35 mouse cellular contexts compared by ENCODE assay signal in the genomic region with DNA sequence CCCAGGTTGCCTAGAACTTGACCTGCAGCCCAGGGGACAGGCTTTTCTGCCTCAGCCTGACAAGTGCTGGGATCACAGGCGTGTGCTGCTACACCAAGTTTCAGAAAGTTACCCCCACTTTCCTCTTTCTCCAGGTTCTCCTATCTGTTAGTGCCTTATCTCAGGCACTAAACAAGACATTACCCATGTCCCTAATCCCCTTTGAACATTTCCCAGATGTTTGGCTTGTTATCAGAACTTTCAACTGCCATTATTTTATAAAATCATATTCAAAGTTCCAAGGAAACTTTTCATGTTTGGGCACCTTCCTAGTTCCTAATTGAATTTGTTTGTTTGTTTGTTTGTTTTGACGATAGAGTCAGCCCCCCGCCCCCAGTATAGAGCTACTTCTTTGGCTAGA.
"Had no signal": no experiment of that assay in that cellular context is flagged by ENCODE, and none has a peak within 500 bp of the region (broad histone marks: within the 10 kb centered on the region; RNA-seq: fewer than 3 reads in every experiment).

No protein-coding gene starts in this region.

- H3K36me3 ChIP-seq: heart, embryonic 10.5 days; heart, embryonic 12.5 days; heart, embryonic 13.5 days; heart, embryonic 15.5 days; hindbrain, embryonic 10.5 days; hindbrain, embryonic 12.5 days; hindbrain, embryonic 13.5 days; hindbrain, embryonic 15.5 days; intestine, embryonic 15.5 days; kidney, embryonic 15.5 days had no signal

- ATAC-seq: hindbrain, embryonic 16.5 days; hindbrain, postnatal 0 days; inflammation-experienced regulatory T-cells, adult 6 months; intestine, embryonic 15.5 days; intestine, embryonic 16.5 days; intestine, postnatal 0 days had no signal

- H3K27me3 ChIP-seq: hindbrain, embryonic 15.5 days; intestine, embryonic 15.5 days had no signal

- H3K9ac ChIP-seq: heart, embryonic 12.5 days; heart, embryonic 13.5 days; heart, embryonic 15.5 days; hindbrain, embryonic 12.5 days; hindbrain, embryonic 13.5 days; hindbrain, embryonic 15.5 days; intestine, embryonic 15.5 days; kidney, embryonic 15.5 days had no signal

- H3K4me3 ChIP-seq: heart, embryonic 10.5 days; heart, embryonic 12.5 days; heart, embryonic 13.5 days; heart, embryonic 15.5 days; hindbrain, embryonic 10.5 days; hindbrain, embryonic 12.5 days; hindbrain, embryonic 13.5 days; hindbrain, embryonic 15.5 days; intestine, embryonic 15.5 days; kidney, embryonic 15.5 days; layer of hippocampus, adult 2 months; left cerebral cortex, adult 2 months had no signal

- H3K27ac ChIP-seq: heart, embryonic 10.5 days; heart, embryonic 13.5 days; heart, embryonic 15.5 days; hindbrain, embryonic 10.5 days; hindbrain, embryonic 12.5 days; hindbrain, embryonic 13.5 days; hindbrain, embryonic 15.5 days; hindbrain, postnatal 0 days; intestine, embryonic 15.5 days; kidney, embryonic 15.5 days; kidney, postnatal 0 days; left cerebral cortex, adult 2 months had no signal

- H3K9me3 ChIP-seq: heart, embryonic 10.5 days; heart, embryonic 13.5 days; heart, embryonic 15.5 days; hindbrain, embryonic 12.5 days; hindbrain, embryonic 13.5 days; hindbrain, embryonic 15.5 days; intestine, embryonic 15.5 days; kidney, embryonic 15.5 days had no signal

- DNase-seq: heart, postnatal 10 days; heart, postnatal 14 days; heart, postnatal 36 days; heart, postnatal 4 days; kidney, adult 11 months; kidney, adult 18-20 months; kidney, adult 2 months; kidney, adult 8-10 months; kidney, adult 9 months; kidney, postnatal 10 days; kidney, postnatal 14 days; kidney, postnatal 25 days; kidney, postnatal 36 days; kidney, postnatal 4 days; layer of hippocampus, adult 9-11 months; layer of hippocampus, postnatal 36 days had no signal

- H3K4me2 ChIP-seq: heart, embryonic 11.5 days; heart, embryonic 12.5 days; heart, embryonic 13.5 days; heart, embryonic 15.5 days; hindbrain, embryonic 12.5 days; hindbrain, embryonic 13.5 days; hindbrain, embryonic 15.5 days; intestine, embryonic 15.5 days; kidney, embryonic 15.5 days had no signal
